In genomic region chr13:64246106-64246505, GRCm38 (mm10) we compare ENCODE assay signal across 18 mouse cellular contexts. TPM values are rescaled to one million over a fixed set of nuclear protein-coding genes. Genes with fewer than 3 reads are reported as not detected.
A peak's percentile ranks its signal among the peaks of the same experiment; 100 is the strongest.
DNase-seq lines count a peak whose midpoint lies in the region; TF ChIP-seq lines count a peak whose summit lies in the region.
"Had no signal": no experiment of that assay in that cellular context is flagged by ENCODE, and none has a peak within 500 bp of the region (broad histone marks: within the 10 kb centered on the region; RNA-seq: fewer than 3 reads in every experiment).

No protein-coding gene starts in this region.

- 37% methylated on average over 12 of the region's 12 CpGs for WGBS in thymus, adult 2 months

- no peaks in the 10 kb centered on the region for H3K36me3 ChIP-seq in thymus, adult 2 months (ENCODE audit: control insufficient read depth, insufficient read depth, low read length)
- H3K36me3 ChIP-seq: forebrain, embryonic 12.5 days had no signal

- no peak overlapping the region for H3K27ac ChIP-seq in thymus, adult 2 months (ENCODE audit: control insufficient read depth, insufficient read depth, low read length)
- H3K27ac ChIP-seq: embryonic facial prominence, embryonic 13.5 days; forebrain, embryonic 12.5 days; heart, adult 2 months; hindbrain, embryonic 10.5 days; hindbrain, embryonic 14.5 days had no signal

- H3K4me3 ChIP-seq in thymus, adult 2 months (ENCODE audit: control insufficient read depth, insufficient read depth, low read length), result no peak overlapping the region
- H3K4me3 ChIP-seq: embryonic facial prominence, embryonic 13.5 days; forebrain, embryonic 12.5 days; heart, adult 2 months; heart, embryonic 12.5 days; hindbrain, embryonic 10.5 days had no signal

- TF ChIP-seq CTCF in thymus, adult 2 months (IDR thresholded peaks at IDR 0.05; ENCODE audit: borderline replicate concordance, control insufficient read depth, extremely low read depth, insufficient read depth, low read length, poor library complexity), result no peak

- peaks cover 11% of the 10 kb centered on the region for H3K4me1 ChIP-seq in thymus, adult 2 months (replicated peaks; ENCODE audit: control insufficient read depth, insufficient read depth, low read length)

- TF ChIP-seq POLR2A in thymus, adult 2 months (IDR thresholded peaks at IDR 0.05; ENCODE audit: control insufficient read depth, extremely low read depth, insufficient read depth, low read length, poor library complexity), result no peak

- peak; percentile 41 for DNase-seq in heart, adult 11 months
- no peak for DNase-seq in heart, adult 8-10 months (ENCODE audit: low spot score)
- DNase-seq in thymus, adult 2 months, result peak; percentile 42
- DNase-seq in thymus, postnatal 25 days, result peak; percentile 61
- DNase-seq in kidney, postnatal 36 days, result no peak
- DNase-seq in ovary, postnatal 10 days (ENCODE audit: low spot score), result no peak
- DNase-seq in adrenal gland, adult 18-20 months (ENCODE audit: low spot score in 2 of 2), result no peak
- DNase-seq: adrenal gland, postnatal 14 days; cerebellum, adult 11-12 months; cerebellum, adult 9-11 months; cerebellum, postnatal 36 days; gastrocnemius, postnatal 10 days; heart, adult 2 months had no signal

- H3K27me3 ChIP-seq in thymus, adult 2 months (ENCODE audit: control insufficient read depth, insufficient read depth, low read length), result no peaks in the 10 kb centered on the region
- H3K27me3 ChIP-seq: embryonic facial prominence, embryonic 13.5 days; forebrain, embryonic 12.5 days; heart, embryonic 12.5 days had no signal

RNA-seq across cellular contexts. Expression of gene Cdc14b, which starts 29.0 kb away (rescaled TPM):
- total RNA-seq in heart, adult 8-10 months (2022), result 10 to 100 TPM in 2 of 4 experiments, 1 to 10 TPM in 2; 7.7 to 11.5 (median 9.7) TPM
- polyA plus RNA-seq in thymus, adult 2 months (2012; rRNA removed), result 3.2 and 4.7 TPM in 2 replicates
- 10 to 100 TPM; 11.3 to 12.6 TPM for total RNA-seq in adrenal gland, adult 18-20 months (2021)

Comparison
In these comparisons a context has a peak if more than half of its experiments do, and no peak if none do; other contexts are left out.
1. DNase-seq: peak in heart, adult 11 months (single experiment), thymus, adult 2 months (single experiment) and thymus, postnatal 25 days (single experiment); none in heart, adult 8-10 months (single experiment), kidney, postnatal 36 days (0 of 2), ovary, postnatal 10 days (single experiment) and adrenal gland, adult 18-20 months (0 of 2).